Mouse (Mus musculus) ovary, postnatal 14 days (tissue): ENCODE measurements around the gene Mfn2.

ENCODE experiments used
- DNase-seq: peaks from one replicate; pipeline ENCODE4 v3.0.0; 2022; ENCODE audit warnings: low spot score

The Mfn2 gene

DNA sequence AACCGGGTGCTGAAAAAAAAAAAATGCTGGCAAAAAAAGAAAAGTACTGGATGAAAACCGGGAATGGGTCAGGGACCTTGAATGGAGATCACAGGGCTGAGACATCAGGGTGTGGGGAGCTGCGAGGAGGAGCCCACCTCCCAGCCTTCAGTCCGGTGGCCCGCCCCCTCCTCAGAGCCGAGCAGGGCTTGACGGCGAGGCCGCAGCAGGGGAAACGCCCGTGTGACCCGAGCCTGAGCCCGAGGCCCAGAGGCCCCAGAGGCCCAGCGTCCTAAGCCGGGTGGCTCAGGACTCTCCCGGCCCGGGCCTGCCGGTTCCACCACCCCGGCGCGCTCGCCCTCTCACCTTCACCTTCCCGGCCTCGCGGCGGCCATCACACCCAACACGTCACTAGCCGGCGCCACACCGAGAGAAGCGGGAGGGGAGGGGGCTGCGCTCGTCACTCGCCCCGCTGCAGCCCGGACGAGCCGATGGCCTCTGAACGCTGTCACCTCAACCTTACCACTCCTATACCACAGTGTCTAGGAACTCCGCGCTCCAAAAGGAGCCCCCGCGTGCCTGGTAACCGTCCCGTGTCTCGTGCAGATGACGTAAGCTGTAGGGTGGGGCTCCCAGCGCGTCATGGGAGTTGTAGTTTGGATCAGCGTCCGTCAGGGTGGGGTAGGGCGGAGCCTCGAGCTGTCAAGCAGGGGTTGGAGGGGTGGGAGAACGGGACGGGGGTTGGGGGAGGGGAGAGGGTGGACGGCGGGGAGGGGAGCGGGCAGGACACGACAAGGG lies at the start of gene Mfn2:
TSS of gene Mfn2 (minus strand) at position 392 of the 777 bp plus-strand sequence.
- peak; percentile 78 for DNase-seq

DNA sequence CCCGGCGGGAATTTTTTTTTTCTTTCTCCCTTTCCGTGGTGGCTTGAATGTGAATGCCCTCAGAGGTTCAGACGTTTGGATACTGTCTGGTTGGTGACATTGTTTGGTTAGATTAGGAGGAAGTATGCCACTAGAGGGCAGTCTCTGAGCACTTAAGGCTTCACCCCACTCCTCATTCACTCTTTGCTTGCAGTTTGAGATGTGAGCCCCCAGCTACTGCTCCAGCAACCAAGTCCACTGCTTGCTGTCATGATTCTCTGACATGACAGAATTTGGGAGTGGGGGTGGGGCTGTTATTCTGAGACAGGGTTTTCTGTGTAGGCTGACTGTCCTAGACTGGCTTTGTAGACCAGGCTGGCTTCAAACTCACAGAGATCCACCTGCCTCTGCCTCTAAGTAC lies 49.1 kb upstream of the Mfn2 start:
- no peak for DNase-seq

DNA sequence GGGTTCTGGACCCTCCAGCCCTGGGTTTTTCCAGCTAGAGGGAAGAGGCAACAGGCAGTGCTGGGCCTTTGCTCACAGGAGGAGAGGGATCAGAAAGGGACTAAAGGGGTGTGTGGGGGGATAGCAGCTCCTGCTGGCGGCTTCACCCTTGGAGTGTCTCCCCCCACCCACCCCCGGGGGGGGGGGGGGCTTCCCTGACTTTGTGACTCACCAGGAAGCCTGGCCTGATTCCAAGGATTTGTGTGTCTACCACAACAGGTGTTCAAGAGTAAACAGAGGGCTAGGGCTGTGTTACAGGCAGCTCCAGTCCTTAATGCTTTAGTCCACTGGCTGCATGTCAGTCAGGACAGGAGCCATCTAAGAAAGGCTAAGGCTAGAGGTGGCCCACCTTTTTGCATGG lies 43.0 kb upstream of the Mfn2 start:
- no peak for DNase-seq

DNA sequence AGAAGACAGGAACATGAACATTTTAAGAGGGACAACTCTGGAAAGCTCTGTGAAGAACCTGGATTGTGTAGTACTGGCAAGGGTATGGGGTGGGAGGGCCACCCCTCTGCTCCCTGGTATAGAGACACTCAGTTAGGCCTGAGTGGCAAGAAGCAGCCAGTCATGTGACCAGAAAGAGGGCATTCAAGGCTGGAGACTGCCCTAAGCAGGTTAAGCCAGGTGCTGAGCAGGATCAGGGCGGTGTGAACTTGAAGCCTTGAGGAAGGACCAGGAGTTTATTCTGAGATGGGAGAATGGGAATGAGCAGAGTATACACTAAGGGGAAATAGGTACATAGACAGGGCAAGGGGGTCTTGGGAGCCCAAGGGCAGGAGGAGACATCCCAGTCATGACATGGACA lies 38.5 kb upstream of the Mfn2 start:
- DNase-seq, result no peak

GRCm38 (mm10) chr4:147941045-147942020 lies 36.8 kb upstream of the Mfn2 start:
- no peak for DNase-seq

DNA sequence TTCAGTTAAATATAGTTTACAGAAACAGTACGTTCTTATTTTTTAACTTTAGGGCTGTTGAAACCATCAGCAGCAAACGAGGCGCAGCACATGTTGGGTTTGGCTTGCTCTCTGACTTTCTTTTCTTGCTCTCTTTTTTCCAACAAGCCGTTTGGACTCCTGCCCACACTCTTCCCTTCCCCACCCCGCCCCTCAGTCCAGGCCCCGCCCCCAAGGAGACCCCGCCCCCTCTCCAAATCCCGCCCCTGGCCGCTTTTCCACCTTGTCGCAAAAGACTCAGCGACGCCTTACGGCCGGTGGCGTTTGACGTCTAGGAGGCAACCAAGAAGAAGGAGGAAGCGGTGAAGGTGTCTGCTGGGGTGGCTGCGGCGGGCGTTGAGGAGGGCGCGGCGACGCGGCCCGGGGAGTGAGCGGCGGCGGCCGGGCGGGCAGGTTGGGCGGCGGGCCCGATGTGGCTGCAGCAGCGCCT lies 36.1 kb upstream of the Mfn2 start, which contains the start of gene 2510039O18Rik:
TSS of gene 2510039O18Rik (plus strand) at position 320 of the 469 bp plus-strand sequence.
- peak; percentile 74 for DNase-seq

- no peak for DNase-seq
Observed at GRCm38 (mm10) chr4:147940111-147940510, 35.6 kb upstream of the Mfn2 start.

- DNase-seq, result no peak
Observed at GRCm38 (mm10) chr4:147938148-147939096, 33.9 kb upstream of the Mfn2 start.

GRCm38 (mm10) chr4:147937486-147937885 lies 33.0 kb upstream of the Mfn2 start:
- DNase-seq, result no peak

- no peak for DNase-seq
Observed at GRCm38 (mm10) chr4:147937021-147937420, 32.5 kb upstream of the Mfn2 start.

DNA sequence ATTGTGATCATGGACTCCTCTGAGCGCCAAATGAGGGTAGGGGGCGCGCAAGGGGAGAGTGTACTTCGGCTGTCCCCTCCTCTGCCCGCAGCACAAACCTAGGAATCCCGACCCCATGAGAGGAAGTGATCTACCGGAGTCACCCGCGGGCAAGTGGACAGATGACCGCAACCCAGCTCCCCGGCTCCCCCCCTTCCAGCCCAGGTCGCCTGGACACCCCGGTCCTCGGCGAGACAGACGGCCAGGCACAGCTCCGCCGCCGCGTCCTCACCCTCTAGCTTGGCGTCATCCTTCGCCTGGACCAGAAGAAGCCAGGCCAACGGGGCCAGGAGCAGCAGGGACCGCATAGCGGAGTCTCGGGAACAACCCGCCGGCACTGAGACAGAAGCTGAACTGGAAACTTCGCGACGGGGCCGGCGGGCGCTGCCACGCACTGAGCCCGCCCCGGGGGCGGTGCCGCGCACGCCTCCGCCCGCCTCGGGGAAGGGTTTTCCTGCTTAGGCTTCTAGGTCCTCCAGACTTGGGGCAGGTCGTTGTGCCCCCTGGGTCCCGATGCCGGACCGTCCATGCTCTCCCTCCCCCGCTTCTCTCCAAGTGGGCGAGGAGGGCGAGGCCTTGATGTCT lies 31.9 kb upstream of the Mfn2 start, which contains the start of gene Plod1:
TSS of gene Plod1 (minus strand) at position 437 of the 624 bp plus-strand sequence.
- DNase-seq, result peak; percentile 73

DNA sequence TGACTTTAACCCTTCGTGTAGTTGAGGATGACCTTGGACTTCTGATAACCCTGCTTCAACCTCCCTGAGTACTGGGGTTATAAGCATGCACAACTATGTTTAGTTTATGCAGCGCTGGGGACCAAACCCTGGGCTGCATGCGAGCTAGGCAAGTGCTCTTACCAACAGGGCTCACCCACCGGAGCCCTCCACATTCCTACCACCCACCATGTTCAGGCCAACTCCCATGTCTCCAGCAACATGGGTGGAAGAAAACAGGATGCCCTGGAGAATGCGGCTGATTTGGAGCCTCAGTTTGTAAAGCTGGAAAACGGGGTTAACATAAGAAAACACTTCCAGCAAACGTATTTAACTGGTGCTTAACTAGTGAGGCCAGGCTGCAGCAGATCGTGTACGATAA lies 31.4 kb upstream of the Mfn2 start:
- DNase-seq, result no peak

DNA sequence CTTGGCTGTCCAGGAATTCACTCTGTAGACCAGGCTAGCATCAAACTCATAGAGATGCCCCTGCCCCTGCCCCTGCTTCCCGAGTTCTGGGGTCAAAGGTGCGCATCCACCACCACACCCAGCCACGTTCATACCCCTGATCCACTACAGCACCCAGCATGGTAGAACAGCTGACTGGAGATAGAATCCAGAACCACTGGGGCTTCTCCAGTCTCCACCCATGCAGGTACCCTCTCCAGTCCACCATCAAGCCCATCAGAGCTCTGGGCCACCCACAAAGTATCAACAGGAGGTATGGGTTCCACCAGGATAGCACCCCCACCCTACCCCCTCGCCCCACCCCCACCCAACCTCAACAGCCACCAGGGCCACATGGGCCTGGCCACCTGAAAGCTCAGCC lies 30.1 kb upstream of the Mfn2 start:
- no peak for DNase-seq

- no peak for DNase-seq
Observed at GRCm38 (mm10) chr4:147934134-147934533, 29.6 kb upstream of the Mfn2 start.

DNA sequence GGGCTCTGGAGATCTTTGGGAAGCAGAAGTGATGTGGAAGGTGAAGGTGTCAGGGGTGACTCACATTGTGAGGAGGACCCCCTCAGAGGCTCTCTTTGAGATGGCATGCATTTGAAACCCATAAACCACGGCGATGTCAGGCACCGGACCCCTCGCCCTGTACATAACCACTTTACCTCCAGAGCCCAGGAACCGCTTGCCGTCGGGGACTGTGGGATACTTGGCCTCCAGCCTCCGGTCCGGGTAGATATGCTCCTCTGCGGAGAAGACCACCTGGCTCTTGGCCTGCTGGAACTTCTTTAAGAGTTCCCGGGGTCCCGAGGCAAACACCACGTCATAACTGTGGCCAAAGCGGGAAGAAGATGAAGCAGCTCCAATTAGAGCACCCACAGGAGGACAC lies 26.4 kb upstream of the Mfn2 start:
- DNase-seq, result no peak

DNA sequence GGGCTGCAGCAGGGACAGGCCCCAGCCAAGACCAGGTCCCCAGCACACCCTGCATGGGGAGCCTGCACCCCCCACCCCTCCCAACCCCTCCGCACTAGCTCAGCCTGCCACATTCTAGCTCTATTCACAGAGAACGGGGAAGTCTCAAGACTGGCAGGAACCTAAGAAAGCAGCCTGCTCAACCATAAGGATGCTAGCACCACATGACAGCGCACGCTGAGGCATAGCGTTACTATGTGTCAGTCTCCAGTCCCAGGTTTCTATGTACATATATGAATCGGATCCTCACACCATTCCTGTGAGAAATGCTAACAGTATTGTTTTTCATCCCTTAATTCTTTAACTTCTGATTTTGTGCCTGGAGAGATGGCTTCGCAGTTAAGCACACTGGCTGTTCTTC lies 24.0 kb upstream of the Mfn2 start:
- no peak for DNase-seq

DNA sequence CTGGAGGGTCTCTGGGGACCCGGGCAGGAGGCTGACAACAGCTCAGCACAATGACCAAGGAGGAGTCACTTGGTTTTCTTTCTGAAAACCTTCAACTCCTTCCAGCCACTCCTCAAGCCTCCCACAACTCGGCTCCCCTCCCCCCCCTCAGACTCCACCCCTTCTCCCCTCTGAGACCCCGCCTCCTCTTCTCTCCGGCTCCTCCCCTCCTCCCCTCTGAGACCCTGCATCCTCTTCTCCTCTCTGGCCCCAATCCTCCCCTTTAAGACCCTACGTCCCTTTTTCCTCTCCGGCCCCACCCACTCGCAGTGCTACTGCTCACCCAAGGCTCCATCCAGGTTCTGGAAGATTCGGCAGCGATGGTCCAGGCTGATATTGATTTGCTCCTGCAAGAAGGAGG lies 23.6 kb upstream of the Mfn2 start:
- DNase-seq, result no peak

DNA sequence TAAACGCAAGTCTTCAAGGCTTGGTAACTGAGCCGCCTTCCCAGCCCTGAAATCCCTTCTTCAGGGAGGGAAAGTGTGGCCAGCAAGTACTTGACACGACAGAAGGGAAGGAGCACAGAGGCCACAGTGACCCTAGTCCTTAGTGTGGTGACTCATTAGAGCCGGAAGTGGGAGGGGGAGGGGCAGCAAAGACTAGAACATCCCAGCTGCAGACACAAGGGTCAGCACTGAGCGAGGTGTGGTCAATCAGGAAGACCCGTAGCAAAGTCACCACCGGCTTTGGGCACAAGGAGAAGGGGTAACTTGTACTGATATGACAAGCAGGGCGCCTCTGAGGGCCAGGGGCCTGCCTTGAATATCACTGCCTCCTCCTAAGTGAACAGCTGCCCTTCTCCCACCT lies 23.2 kb upstream of the Mfn2 start:
- DNase-seq, result no peak

- DNase-seq, result no peak
Observed at GRCm38 (mm10) chr4:147922341-147922740, 17.8 kb upstream of the Mfn2 start.

- no peak for DNase-seq
Observed at GRCm38 (mm10) chr4:147920973-147921372, 16.5 kb upstream of the Mfn2 start.
